Mouse (Mus musculus) urinary bladder, postnatal 4 days (tissue): ENCODE results near the gene Tnpo3.

ENCODE experiments used
- DNase-seq, 2 experiments: peaks; one replicate each; pipeline ENCODE4 v3.0.0; 2021 to 2022; ENCODE audit warnings: low spot score in 2 of 2

Tnpo3 gene

GRCm38 (mm10) chr6:29527361-29528164 lies 82.1 kb downstream of the Tnpo3 start:
- DNase-seq = no peak

GRCm38 (mm10) chr6:29526281-29527251 lies 83.1 kb downstream of the Tnpo3 start, which contains the start of gene Irf5:
TSS of gene Irf5 (plus strand) at chr6:29526625.
- DNase-seq = no peak

DNA sequence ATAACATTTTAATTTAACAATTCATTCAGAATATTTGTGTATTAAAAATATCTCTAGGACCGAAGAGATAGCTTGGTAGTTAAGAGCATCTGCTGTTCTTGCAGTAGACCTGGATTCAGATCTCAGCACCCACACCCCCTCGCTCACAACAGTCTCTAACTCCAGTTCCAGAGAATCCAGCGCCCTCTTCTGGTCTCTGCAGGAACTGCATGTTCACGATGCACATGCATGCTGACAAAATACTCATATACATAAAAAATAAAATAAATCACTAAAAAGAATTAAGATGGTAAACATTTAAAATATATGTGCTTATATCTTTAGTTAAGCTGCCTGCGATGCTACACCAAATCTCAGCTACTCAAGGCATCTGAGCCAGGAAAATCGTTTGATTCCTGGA lies 84.4 kb downstream of the Tnpo3 start:
- no peak for DNase-seq

GRCm38 (mm10) chr6:29524034-29524489 lies 85.6 kb downstream of the Tnpo3 start:
- peak in 1 of 2 experiments; percentile 65 for DNase-seq

DNA sequence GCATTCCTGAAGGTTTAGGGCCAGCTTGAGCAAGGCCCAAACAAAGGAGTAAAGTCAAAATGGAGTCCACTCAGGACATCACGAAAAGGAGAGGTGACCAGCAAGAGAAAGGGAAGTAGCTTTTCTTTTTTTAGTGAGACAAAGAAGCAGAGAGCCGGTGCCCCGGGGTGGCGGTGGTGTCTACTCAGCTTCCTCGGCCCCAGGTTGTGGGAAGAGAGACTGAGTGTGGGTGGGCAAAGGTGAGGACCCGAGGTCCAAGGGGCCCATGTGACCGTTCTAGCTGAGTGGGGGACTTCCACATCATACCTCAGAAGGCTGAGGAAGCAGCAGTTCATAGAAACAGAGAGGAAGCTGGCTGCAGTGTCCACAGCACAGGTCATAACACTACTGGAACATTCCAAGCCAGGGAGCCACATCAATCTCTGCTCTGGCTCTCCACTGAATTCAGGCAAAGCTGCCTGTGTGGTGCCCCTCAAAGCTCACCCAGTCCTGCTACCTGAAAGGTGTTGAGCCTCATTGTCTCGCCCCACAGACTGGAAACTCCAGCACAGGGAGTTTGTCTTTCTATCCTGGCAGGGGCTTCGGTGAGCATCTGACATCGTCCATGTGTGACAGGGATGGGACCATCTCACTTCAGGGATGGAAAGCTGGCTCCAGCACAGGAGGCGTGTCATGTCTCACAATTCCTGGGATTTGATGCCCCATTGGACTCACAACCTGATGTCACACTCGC lies 86.2 kb downstream of the Tnpo3 start:
- no peak for DNase-seq

GRCm38 (mm10) chr6:29522626-29523300 lies 86.9 kb downstream of the Tnpo3 start:
- no peak for DNase-seq

GRCm38 (mm10) chr6:29517139-29517538 lies 92.5 kb downstream of the Tnpo3 start:
- peak; percentile 70 to 82 for DNase-seq

GRCm38 (mm10) chr6:29513284-29513683 lies 96.4 kb downstream of the Tnpo3 start:
- DNase-seq = peak in 1 of 2 experiments; percentile 46

- DNase-seq = no peak
These were observed 100.6 kb downstream of the Tnpo3 start for GRCm38 (mm10) chr6:29509086-29509485.

DNA sequence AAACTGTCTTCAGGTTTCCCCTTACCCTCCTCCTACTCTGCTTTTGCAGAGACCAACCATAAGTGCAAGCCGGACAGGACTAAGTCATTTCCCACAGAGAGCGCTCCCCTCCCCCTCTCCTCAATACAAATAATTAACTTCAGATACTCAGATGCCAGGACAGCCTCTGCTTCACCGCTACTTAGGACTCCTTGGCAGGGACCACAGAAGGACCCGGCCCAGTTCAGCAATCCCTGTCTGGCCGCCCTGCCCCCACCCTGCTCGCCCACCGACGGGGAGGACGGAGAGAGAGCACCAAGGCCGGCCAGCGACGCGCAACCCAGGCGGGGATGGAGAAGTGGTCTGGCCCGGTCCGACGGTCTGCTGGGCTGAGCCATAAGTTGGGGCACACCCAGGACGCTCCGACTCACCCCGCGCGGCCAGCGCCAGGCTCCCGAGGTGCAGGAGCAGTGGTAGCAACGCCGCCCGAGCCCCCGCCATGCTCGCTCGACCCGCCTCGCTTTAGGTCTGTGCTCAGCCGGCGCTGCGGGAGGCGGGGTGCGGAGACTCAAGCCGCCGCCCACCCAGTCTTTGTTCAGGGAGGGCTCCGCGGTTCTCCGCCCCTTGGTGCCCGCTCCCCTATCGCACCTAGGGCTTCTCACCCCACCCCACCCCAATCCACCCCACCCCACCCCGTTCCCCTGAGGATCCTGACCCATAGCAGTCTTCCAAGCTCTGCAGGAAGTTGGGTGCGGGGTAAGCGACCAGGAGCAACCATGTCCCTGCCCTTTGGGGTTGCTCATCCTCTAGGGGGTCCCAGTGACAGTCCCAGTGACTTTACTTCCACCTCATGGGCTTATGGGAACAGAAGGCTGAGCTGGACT lies 102.0 kb downstream of the Tnpo3 start, which contains the start of gene Kcp:
TSS of gene Kcp (minus strand) at position 506 of the 863 bp plus-strand sequence.
- DNase-seq = peak in 1 of 2 experiments; percentile 46

DNA sequence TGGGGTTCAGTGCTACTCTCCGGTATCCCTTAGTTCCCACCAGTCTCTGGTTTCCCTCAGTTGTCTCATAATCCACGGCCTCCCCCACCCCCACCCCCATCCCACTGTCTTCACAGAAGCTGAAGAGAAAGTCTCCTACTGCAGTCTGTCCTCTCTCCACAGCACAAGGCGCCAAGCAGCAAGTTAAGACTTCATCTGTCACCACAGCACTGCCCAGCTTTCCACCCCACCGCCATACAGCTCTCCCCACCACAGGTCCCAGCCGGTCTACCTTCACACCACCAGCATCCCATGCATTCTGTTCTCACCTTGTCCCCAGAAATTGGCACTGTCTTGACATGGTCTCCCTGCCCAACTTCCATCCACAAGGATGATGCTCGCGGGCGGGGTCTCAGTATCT lies 102.9 kb downstream of the Tnpo3 start:
- DNase-seq = no peak

DNA sequence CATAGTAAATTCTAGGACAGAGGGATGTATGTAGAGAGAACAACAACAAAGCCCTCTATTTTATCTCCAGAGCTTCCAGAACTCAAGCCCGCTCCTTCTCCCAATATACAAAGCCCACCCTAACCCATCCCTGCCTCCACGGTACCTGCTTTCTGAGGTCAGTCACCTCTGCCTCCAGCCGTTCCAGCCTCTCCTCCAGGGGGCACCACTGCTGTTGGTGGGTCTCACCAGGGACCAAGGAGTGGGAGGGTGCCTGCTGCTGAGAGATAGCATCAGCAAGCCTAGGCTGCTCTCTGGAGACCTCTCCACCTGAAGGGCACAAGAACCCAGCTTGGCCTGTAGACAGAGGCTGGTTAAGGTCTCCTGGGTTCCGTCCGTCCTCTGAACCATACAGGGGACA lies 104.2 kb downstream of the Tnpo3 start:
- DNase-seq = no peak

DNA sequence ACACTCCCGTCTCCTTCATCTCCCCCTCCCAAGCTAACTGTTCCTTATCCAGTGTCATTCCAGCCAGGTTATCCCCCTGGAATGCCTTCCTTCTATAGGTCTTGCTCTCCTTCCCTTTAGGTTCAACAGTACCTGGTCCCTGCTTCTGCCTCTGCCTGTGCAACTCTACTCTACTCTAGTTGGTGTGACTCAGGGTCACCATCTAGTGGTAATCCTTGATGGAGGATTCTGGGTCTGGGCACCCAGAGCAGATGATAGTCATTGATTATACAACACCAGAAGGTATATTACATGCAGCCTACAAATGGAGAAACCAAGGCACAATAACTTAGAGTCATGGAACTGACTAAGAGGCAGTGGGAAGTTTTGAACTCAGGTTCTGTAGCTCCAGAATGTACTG lies 108.1 kb downstream of the Tnpo3 start:
- no peak for DNase-seq

GRCm38 (mm10) chr6:29500810-29501209 lies 108.9 kb downstream of the Tnpo3 start:
- no peak for DNase-seq

DNA sequence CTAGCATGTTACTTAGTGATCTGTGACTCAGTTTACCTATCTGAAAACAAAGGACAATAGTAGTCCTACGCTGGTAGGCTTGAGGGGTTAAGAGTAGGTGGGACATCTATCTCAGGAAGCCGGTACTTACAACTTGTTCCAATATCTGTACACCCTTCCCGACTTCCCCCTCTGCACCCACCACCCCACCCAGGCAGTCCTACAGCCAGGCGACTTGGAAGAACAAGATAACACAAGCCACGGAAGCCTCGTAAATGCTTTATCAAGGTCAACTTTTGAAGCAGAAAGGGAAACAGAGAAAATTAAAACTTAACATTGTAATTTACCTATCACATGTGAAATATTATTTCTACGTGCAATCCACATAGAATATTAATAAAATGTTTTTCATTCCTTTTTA lies 109.5 kb downstream of the Tnpo3 start:
- DNase-seq = no peak

DNA sequence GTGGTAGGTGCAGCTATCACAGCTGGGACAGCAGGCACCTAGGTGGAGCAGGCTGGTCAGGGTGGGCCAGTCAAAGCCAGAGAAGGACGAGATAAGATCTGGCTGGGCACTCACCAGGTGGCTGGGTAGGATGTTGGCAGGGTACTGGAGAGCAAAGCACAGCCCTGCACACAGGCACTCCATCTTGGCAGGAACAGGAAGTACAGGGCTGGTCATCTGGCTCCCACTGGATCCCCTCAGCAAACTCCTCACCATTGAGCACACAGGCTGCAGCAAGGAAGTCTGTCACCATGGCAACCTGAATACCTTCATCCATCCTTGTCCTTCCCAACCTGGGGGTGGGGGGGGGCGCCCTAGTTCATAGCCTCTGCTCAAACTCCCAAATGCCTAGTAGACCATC lies 111.9 kb downstream of the Tnpo3 start:
- DNase-seq = no peak

- no peak for DNase-seq
These were observed 113.4 kb downstream of the Tnpo3 start for GRCm38 (mm10) chr6:29496270-29496669.

GRCm38 (mm10) chr6:29494101-29494500 lies 115.6 kb downstream of the Tnpo3 start:
- no peak for DNase-seq
